Mouse (Mus musculus) liver, embryonic 14.5 days (tissue): ENCODE data around the gene Ntng1.

Experiments
- CTCF ChIP-seq: IDR thresholded peaks from 2 replicates; pipeline ENCODE4 v1.5.1; 2016; ENCODE audit warnings: antibody characterized with exemption, low read depth, control low read depth
- EP300 ChIP-seq: IDR thresholded peaks from 2 replicates; pipeline ENCODE4 v1.6.1; 2016; ENCODE audit warnings: antibody characterized with exemption, low read depth

- TF ChIP-seq CTCF (no peak), EP300 (no peak)
Measured at GRCm38 (mm10) chr3:109783231-109783630, 360.6 kb downstream of the Ntng1 start.
